Mouse (Mus musculus): ENCODE data around the gene Zfp69.

DNA sequence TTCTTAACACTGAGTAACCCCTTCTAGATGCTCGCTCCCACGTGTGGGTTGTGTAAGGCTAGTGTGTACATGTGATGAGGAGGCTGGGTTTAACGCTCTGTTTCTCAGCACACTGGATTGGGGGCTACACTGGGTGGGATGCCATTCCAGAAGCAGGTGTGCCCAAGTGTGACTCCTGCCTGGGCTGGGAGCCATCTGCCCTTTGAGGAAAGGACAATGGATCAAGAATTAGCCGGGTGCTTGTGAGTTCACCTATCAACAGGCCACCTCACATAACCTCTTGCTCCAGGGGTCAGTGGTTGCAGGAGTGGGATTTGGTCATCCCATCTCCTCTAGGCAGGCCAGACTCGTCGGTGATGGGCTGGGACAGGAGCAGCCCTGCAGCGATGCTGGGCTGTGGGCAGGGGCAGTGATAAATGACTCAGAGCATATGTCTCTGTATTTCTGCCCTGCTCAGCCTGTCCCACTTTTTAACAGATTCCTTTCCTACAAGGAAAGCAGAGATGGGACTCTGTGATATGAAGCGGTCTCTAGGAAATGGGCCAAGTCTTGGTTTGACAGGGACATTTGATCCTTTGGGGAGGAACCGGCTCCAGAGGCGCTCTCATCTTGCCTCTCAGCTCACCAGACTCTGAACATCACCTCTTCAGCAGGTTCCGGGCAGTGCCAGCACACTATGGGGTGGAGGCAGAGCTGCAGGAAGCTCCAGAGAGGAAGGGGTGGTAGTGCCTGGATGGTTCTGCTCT is 57.7 kb downstream of the Zfp69 start:
- no peak for TF ChIP-seq CTCF (IDR thresholded peaks at IDR 0.05; ENCODE audit: borderline replicate concordance, control insufficient read depth, extremely low read depth, insufficient read depth, low read length, poor library complexity)
- no peak for TF ChIP-seq POLR2A (IDR thresholded peaks at IDR 0.05; ENCODE audit: control insufficient read depth, extremely low read depth, insufficient read depth, low read length, poor library complexity)
